In genomic region chr7:70067828-70068719, GRCm38 (mm10) we compare ENCODE assay signal across 10 mouse cellular contexts.
DNase-seq lines count a peak whose midpoint lies in the region; ATAC-seq and TF ChIP-seq lines count a peak whose summit lies in the region.
"Had no signal": no experiment of that assay in that cellular context is flagged by ENCODE, and none has a peak within 500 bp of the region (broad histone marks: within the 10 kb centered on the region; RNA-seq: fewer than 3 reads in every experiment).

No protein-coding gene starts in this region.

- H3K4me2 ChIP-seq in heart, embryonic 15.5 days, result peak overlapping the region; percentile 17; the same call in 1 of the 2 replicates
- H3K4me2 ChIP-seq in forebrain, postnatal 0 days (ENCODE audit: low read depth), result peak overlapping the region; percentile 19; the same call in 1 of the 2 replicates
- peak overlapping the region; percentile 21 for H3K4me2 ChIP-seq in midbrain, embryonic 16.5 days (ENCODE audit: low read length)
- H3K4me2 ChIP-seq: liver, embryonic 15.5 days had no signal

- 17% methylated on average over 18 of the region's 18 CpGs for WGBS in heart, embryonic 15.5 days
- WGBS in forebrain, postnatal 0 days, result 10% methylated on average over 18 of the region's 18 CpGs
- WGBS in midbrain, embryonic 16.5 days, result 7% methylated on average over 18 of the region's 18 CpGs

- H3K9me3 ChIP-seq in heart, embryonic 15.5 days (replicated peaks), result no peaks in the 10 kb centered on the region
- no peaks in the 10 kb centered on the region for H3K9me3 ChIP-seq in forebrain, postnatal 0 days (ENCODE audit: low read length)
- no peaks in the 10 kb centered on the region for H3K9me3 ChIP-seq in midbrain, embryonic 16.5 days (replicated peaks; ENCODE audit: control insufficient read depth, low read length, poor library complexity, severe bottlenecking)
- H3K9me3 ChIP-seq: liver, embryonic 15.5 days had no signal

- H3K4me3 ChIP-seq in heart, embryonic 15.5 days, result 0 out of 2 replicates have a peak overlapping the region, but pooled peaks have one; percentile 4
- H3K4me3 ChIP-seq in forebrain, postnatal 0 days (ENCODE audit: low read depth, low read length), result no peak overlapping the region
- no peak overlapping the region for H3K4me3 ChIP-seq in midbrain, embryonic 16.5 days (ENCODE audit: low read depth, low read length)
- H3K4me3 ChIP-seq: liver, embryonic 15.5 days had no signal

- H3K27me3 ChIP-seq in heart, embryonic 15.5 days, result no peaks in the 10 kb centered on the region
- H3K27me3 ChIP-seq in forebrain, postnatal 0 days (ENCODE audit: insufficient read depth, low read length), result no peaks in the 10 kb centered on the region
- no peaks in the 10 kb centered on the region for H3K27me3 ChIP-seq in midbrain, embryonic 16.5 days (ENCODE audit: control insufficient read depth, insufficient read depth, low read depth, low read length)
- H3K27me3 ChIP-seq: liver, embryonic 15.5 days had no signal

- H3K4me1 ChIP-seq in heart, embryonic 15.5 days (replicated peaks), result peaks cover 10% of the 10 kb centered on the region; the same call in 1 of the 2 replicates
- 0 out of 2 replicates have a peak, but pooled peaks cover 8% of the 10 kb centered on the region for H3K4me1 ChIP-seq in forebrain, postnatal 0 days (ENCODE audit: insufficient read depth)
- H3K4me1 ChIP-seq in midbrain, embryonic 16.5 days (ENCODE audit: control insufficient read depth, insufficient read depth, low read length), result peaks cover 12% of the 10 kb centered on the region
- H3K4me1 ChIP-seq: liver, embryonic 15.5 days had no signal

- TF ChIP-seq CTCF in forebrain, postnatal 0 days (IDR thresholded peaks at IDR 0.05; ENCODE audit: low read depth), result no peak

- DNase-seq in heart, adult 8-10 months (ENCODE audit: low spot score), result no peak
- DNase-seq in embryo, embryonic 11 days, result peak; percentile 74
- DNase-seq in forebrain, postnatal 0 days, result peak; percentile 58
- DNase-seq in layer of hippocampus, adult 8-10 months (ENCODE audit: low spot score in 2 of 2), result no peak
- no peak for DNase-seq in cerebellum, adult 9-11 months
- no peak for DNase-seq in urinary bladder, postnatal 10 days (ENCODE audit: low spot score)
- DNase-seq: right cerebral cortex, adult 18-20 months had no signal

- H3K9ac ChIP-seq in heart, embryonic 15.5 days, result no peak overlapping the region
- H3K9ac ChIP-seq in forebrain, postnatal 0 days, result peak overlapping the region; percentile 35
- peak overlapping the region; percentile 42; the same call in 1 of the 2 replicates for H3K9ac ChIP-seq in midbrain, embryonic 16.5 days (ENCODE audit: low read depth, low read length)
- H3K9ac ChIP-seq: liver, embryonic 15.5 days had no signal

- no peak overlapping the region for H3K27ac ChIP-seq in heart, embryonic 15.5 days
- H3K27ac ChIP-seq in forebrain, postnatal 0 days (ENCODE audit: low read depth, low read length), result peak overlapping the region; percentile 29
- peak overlapping the region; percentile 72 for H3K27ac ChIP-seq in midbrain, embryonic 16.5 days (ENCODE audit: low read length)
- H3K27ac ChIP-seq: liver, embryonic 15.5 days had no signal

- no peaks in the 10 kb centered on the region for H3K36me3 ChIP-seq in heart, embryonic 15.5 days
- H3K36me3 ChIP-seq in forebrain, postnatal 0 days (ENCODE audit: insufficient read depth), result no peaks in the 10 kb centered on the region
- no peaks in the 10 kb centered on the region for H3K36me3 ChIP-seq in midbrain, embryonic 16.5 days (ENCODE audit: control insufficient read depth, insufficient read depth, low read length)
- H3K36me3 ChIP-seq: liver, embryonic 15.5 days had no signal

- ATAC-seq in heart, embryonic 15.5 days (replicated peaks; ENCODE audit: insufficient number of reproducible peaks, insufficient read depth, low FRiP score, low read depth), result no peak
- peak; percentile 84 for ATAC-seq in forebrain, postnatal 0 days
- ATAC-seq in midbrain, embryonic 16.5 days, result peak; percentile 81

Comparison
In these comparisons a context has a peak if more than half of its experiments do, and no peak if none do; other contexts are left out.
1. DNase-seq: peak in embryo, embryonic 11 days (single experiment) and forebrain, postnatal 0 days (single experiment); none in heart, adult 8-10 months (single experiment), layer of hippocampus, adult 8-10 months (0 of 2), cerebellum, adult 9-11 months (single experiment) and urinary bladder, postnatal 10 days (single experiment).
2. Peak in every context shown above with its lines, with median percentiles within 50 percentile points of each other: H3K4me2 ChIP-seq.